Mouse (Mus musculus): ENCODE results near the gene Cenpv. TPM values are rescaled to one million over a fixed set of nuclear protein-coding genes. Genes with fewer than 3 reads are reported as not detected.

Gene Cenpv
- 19.7 and 22.1 TPM in 2 replicates for polyA plus RNA-seq (2016; fragmentation: Nextera tagmentation; extraction: Ambion mirVana)

DNA sequence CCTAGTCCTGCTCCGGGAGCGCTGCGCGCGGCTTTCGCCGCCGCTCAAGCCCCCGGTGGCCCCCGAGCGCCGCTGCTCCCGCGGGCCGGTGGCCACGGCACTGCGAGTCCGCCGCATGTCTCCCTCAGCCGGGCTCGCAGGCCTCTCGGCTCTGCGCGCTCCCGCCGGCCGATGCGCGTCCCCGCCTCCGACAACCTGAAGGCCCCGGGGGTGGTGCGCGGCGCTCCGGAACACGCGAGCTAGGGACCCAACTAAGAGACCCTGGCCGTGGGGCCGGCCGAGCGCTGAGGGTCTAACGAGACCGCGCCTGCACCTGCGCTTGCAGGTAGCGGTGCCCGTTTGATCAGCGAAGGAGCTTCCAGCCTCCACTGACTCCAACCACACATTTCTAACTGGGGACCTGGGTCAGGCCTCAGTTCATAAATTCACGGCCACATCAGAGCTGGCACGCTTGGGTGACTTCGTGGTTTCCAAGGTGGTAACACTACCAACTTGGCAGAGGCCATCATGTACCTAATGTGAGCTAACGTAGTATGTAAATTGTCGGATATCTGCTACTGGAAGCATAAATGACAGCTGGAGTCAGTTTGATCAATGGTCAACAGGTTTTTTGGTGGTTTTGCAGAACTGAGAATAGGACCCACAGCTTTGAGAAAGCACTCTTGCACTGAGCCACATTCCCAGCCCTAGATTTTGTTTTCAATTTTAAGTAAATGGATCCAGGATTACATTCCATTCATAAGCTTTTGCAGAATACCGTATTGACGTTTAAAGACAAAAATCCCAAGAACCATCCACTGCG lies at the start of gene Cenpv:
Gene Cenpv, minus strand, starts transcription at position 173 of the 802 bp plus-strand sequence.
- no peak; the same call in none of the 2 replicates for ATAC-seq (ENCODE audit: insufficient number of reproducible peaks, low FRiP score)

DNA sequence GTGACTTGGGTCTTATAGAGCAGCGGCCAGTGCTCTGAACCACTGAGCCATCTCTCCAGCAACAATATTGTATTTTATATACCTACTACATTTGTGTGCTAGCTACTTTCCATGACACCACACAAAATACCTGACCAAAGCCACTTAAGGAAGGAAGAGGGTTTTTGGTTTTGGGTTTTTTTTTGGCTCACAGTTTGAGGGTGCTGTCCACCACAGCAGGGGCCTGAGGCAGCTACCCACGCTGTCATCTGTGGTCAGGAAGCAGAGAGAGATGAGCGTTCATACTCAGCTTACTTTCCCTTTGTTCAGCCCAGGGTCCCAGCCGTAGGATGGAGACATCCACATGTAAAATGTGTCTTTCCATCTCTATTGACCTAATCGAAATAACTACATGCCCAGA lies 48.0 kb upstream of the Cenpv start:
- no peak for ATAC-seq (ENCODE audit: insufficient number of reproducible peaks, low FRiP score)

More for the DNA sequence above, at the start of gene Cenpv:
- Histone ChIP-seq H3K36me3 (0 out of 2 replicates have a peak, but pooled peaks cover 3% of the 10 kb centered on the region), H3K4me2 (peak within 1 kb of the TSS; percentile 95), H3K4me1 (replicated peaks) (0 out of 2 replicates have a peak, but pooled peaks cover 3% of the 10 kb centered on the region), H3K9me3 (replicated peaks) (no peaks in the 10 kb centered on the region), H3K9ac (peak within 1 kb of the TSS; percentile 90), H3K27me3 (replicated peaks) (peaks cover 23% of the 10 kb centered on the region; the same call in 1 of the 2 replicates), H3K4me3 (peak within 1 kb of the TSS; percentile 81), H3K27ac (ENCODE audit: poor library complexity, severe bottlenecking) (no peak within 1 kb of the TSS)
- WGBS, result 8% methylated on average over 49 of the region's 57 CpGs

GRCm38 (mm10) chr11:62584671-62585206 lies 45.7 kb upstream of the Cenpv start:
- Histone ChIP-seq H3K4me1 (replicated peaks) (0 out of 2 replicates have a peak, but pooled peaks cover 4% of the 10 kb centered on the region), H3K27ac (ENCODE audit: poor library complexity, severe bottlenecking) (no peak overlapping the region), H3K9ac (no peak overlapping the region), H3K36me3 (no peaks in the 10 kb centered on the region), H3K4me2 (no peak overlapping the region), H3K27me3 (replicated peaks) (no peaks in the 10 kb centered on the region), H3K4me3 (no peak overlapping the region), H3K9me3 (replicated peaks) (no peaks in the 10 kb centered on the region)
- 73% methylated on average over 9 of the region's 9 CpGs for WGBS
- no peak for ATAC-seq (ENCODE audit: insufficient number of reproducible peaks, low FRiP score)

More for the DNA sequence above, 48.0 kb upstream of the Cenpv start:
- Histone ChIP-seq H3K27ac (ENCODE audit: poor library complexity, severe bottlenecking) (no peak overlapping the region), H3K9ac (no peak overlapping the region), H3K27me3 (replicated peaks) (no peaks in the 10 kb centered on the region), H3K9me3 (replicated peaks) (no peaks in the 10 kb centered on the region), H3K4me3 (no peak overlapping the region), H3K4me2 (no peak overlapping the region), H3K4me1 (replicated peaks) (peaks cover 15% of the 10 kb centered on the region), H3K36me3 (no peaks in the 10 kb centered on the region)
- 83% methylated on average over 5 of the region's 5 CpGs for whole genome bisulfite sequencing

- Histone ChIP-seq H3K4me3 (no peak overlapping the region), H3K9ac (no peak overlapping the region)
These were observed 44.0 kb upstream of the Cenpv start for GRCm38 (mm10) chr11:62583031-62583430.

DNA sequence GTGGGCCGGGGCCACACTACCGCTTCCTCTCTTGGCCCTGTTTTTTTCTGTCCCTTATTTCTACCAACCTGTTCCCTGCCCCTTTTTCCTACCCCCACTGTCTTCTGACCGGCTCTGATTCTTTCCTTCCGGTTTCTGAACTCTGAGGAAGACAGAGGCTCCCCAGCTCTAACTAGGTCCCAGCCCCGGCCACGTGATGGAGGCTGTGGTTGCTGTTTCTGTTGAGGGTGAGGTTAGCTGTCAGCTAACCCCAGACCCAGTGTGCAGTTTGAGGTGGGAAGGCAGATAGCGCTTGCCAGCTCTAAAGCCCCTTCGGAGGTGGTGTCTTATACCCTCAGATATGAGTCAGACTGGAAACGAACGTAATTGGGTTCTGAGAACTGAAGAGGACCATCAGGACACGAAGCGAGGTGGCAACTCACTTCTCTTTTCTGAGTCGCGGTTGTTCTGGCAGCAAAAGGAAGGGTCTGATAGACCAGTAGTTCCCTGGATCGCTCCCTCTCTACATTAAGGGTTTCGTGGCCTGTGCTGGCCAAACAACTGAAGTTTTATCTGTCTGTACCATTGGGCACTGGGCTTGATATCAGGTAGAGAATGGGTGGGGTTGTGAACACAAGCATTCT lies 37.6 kb upstream of the Cenpv start:
- ATAC-seq (ENCODE audit: insufficient number of reproducible peaks, low FRiP score), result no peak
- peaks cover 17% of the 10 kb centered on the region for H3K4me1 ChIP-seq (replicated peaks)
- H3K4me2 ChIP-seq, result peak overlapping the region; percentile 97
- no peaks in the 10 kb centered on the region for H3K36me3 ChIP-seq
- WGBS, result 49% methylated on average over 16 of the region's 16 CpGs
- peak overlapping the region; percentile 56 for H3K4me3 ChIP-seq
- no peak overlapping the region for H3K27ac ChIP-seq (ENCODE audit: poor library complexity, severe bottlenecking)
- no peaks in the 10 kb centered on the region for H3K9me3 ChIP-seq (replicated peaks)
- H3K9ac ChIP-seq, result peak overlapping the region; percentile 63; the same call in 1 of the 2 replicates
- H3K27me3 ChIP-seq (replicated peaks), result no peaks in the 10 kb centered on the region

More at GRCm38 (mm10) chr11:62583031-62583430, 44.0 kb upstream of the Cenpv start:
- Histone ChIP-seq H3K9me3 (replicated peaks) (no peaks in the 10 kb centered on the region), H3K36me3 (no peaks in the 10 kb centered on the region), H3K4me1 (replicated peaks) (0 out of 2 replicates have a peak, but pooled peaks cover 4% of the 10 kb centered on the region), H3K4me2 (peak overlapping the region; percentile 44), H3K27me3 (replicated peaks) (no peaks in the 10 kb centered on the region), H3K27ac (ENCODE audit: poor library complexity, severe bottlenecking) (no peak overlapping the region; the same call in 1 of the 2 replicates)
- 62% methylated on average over 6 of the region's 6 CpGs for WGBS
- no peak for ATAC-seq (ENCODE audit: insufficient number of reproducible peaks, low FRiP score)

- Histone ChIP-seq H3K4me1 (replicated peaks) (peaks cover 17% of the 10 kb centered on the region), H3K9ac (peak overlapping the region; percentile 63), H3K4me3 (peak overlapping the region; percentile 56), H3K27ac (ENCODE audit: poor library complexity, severe bottlenecking) (no peak overlapping the region), H3K27me3 (replicated peaks) (no peaks in the 10 kb centered on the region), H3K9me3 (replicated peaks) (no peaks in the 10 kb centered on the region), H3K4me2 (peak overlapping the region; percentile 97), H3K36me3 (no peaks in the 10 kb centered on the region)
- 5% methylated on average over 27 of the region's 27 CpGs for WGBS
- peak; percentile 72 for ATAC-seq (ENCODE audit: insufficient number of reproducible peaks, low FRiP score)
These were observed 36.8 kb upstream of the Cenpv start for GRCm38 (mm10) chr11:62575659-62576438.

GRCm38 (mm10) chr11:62575297-62575658 lies 36.2 kb upstream of the Cenpv start:
- H3K36me3 ChIP-seq, result no peaks in the 10 kb centered on the region
- H3K4me1 ChIP-seq (replicated peaks), result peaks cover 17% of the 10 kb centered on the region
- H3K9ac ChIP-seq, result peak overlapping the region; percentile 63
- no peaks in the 10 kb centered on the region for H3K9me3 ChIP-seq (replicated peaks)
- 3% methylated on average over 9 of the region's 9 CpGs for WGBS
- H3K4me2 ChIP-seq, result peak overlapping the region; percentile 97
- peak; percentile 73 for ATAC-seq (ENCODE audit: insufficient number of reproducible peaks, low FRiP score)
- no peaks in the 10 kb centered on the region for H3K27me3 ChIP-seq (replicated peaks)
- peak overlapping the region; percentile 56 for H3K4me3 ChIP-seq
- H3K27ac ChIP-seq (ENCODE audit: poor library complexity, severe bottlenecking), result no peak overlapping the region

GRCm38 (mm10) chr11:62574703-62575085 lies 35.6 kb upstream of the Cenpv start:
- H3K4me1 ChIP-seq (replicated peaks), result peaks cover 17% of the 10 kb centered on the region
- H3K36me3 ChIP-seq, result no peaks in the 10 kb centered on the region
- 76% methylated on average over 4 of the region's 4 CpGs for WGBS
- no peaks in the 10 kb centered on the region for H3K9me3 ChIP-seq (replicated peaks)
- H3K4me3 ChIP-seq, result no peak overlapping the region
- H3K27me3 ChIP-seq (replicated peaks), result no peaks in the 10 kb centered on the region
- no peak overlapping the region for H3K27ac ChIP-seq (ENCODE audit: poor library complexity, severe bottlenecking)
- ATAC-seq (ENCODE audit: insufficient number of reproducible peaks, low FRiP score), result no peak
- no peak overlapping the region for H3K9ac ChIP-seq
- no peak overlapping the region for H3K4me2 ChIP-seq

GRCm38 (mm10) chr11:62573959-62574702 lies 35.1 kb upstream of the Cenpv start, which contains the start of gene Trpv2:
TSS of gene Trpv2 (plus strand) at chr11:62574486.
- Histone ChIP-seq H3K4me3 (peak within 1 kb of the TSS; percentile 56), H3K9ac (no peak within 1 kb of the TSS; the same call in 1 of the 2 replicates), H3K4me1 (replicated peaks) (peaks cover 17% of the 10 kb centered on the region), H3K9me3 (replicated peaks) (no peaks in the 10 kb centered on the region), H3K36me3 (no peaks in the 10 kb centered on the region), H3K27ac (ENCODE audit: poor library complexity, severe bottlenecking) (no peak within 1 kb of the TSS), H3K4me2 (peak within 1 kb of the TSS; percentile 97), H3K27me3 (replicated peaks) (no peaks in the 10 kb centered on the region)
- ATAC-seq (ENCODE audit: insufficient number of reproducible peaks, low FRiP score), result no peak
- 79% methylated on average over 6 of the region's 6 CpGs for WGBS

DNA sequence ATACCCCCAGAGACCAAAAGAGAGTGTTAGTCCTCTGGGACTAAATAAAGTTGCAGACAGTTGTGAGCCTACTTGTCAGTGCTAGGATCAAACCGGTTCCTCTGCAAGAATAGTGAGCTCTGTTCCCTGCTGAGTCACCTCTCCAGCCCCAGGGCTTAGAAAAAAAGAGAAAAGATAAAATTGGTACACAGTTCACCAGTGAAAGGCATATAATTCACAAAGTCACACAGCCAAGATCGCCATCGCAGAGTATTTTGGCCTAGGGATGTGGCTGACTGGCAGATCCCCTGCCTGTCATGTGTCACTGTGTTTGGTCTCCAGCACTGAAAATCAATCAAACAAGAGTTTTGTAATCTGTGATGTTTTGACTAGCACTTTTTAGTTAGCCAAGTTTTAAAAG lies 29.2 kb upstream of the Cenpv start:
- WGBS, result 72% methylated on average over 3 of the region's 3 CpGs
- Histone ChIP-seq H3K4me1 (replicated peaks) (no peaks in the 10 kb centered on the region), H3K27ac (ENCODE audit: poor library complexity, severe bottlenecking) (no peak overlapping the region), H3K9ac (no peak overlapping the region), H3K4me2 (no peak overlapping the region), H3K36me3 (no peaks in the 10 kb centered on the region), H3K9me3 (replicated peaks) (no peaks in the 10 kb centered on the region), H3K4me3 (no peak overlapping the region), H3K27me3 (replicated peaks) (no peaks in the 10 kb centered on the region)
- no peak for ATAC-seq (ENCODE audit: insufficient number of reproducible peaks, low FRiP score)
